Mouse (Mus musculus) heart, adult 18-20 months (tissue): ENCODE data around the gene Cacng7. TPM values are rescaled to one million over a fixed set of nuclear protein-coding genes. Genes with fewer than 3 reads are reported as not detected.

Experiments
- DNase-seq, 2 experiments: peaks; one replicate each; pipeline ENCODE4 v3.0.0; 2021 to 2022; ENCODE audit warnings: mixed read lengths in 1 of 2
- total RNA-seq, 2 experiments: library from RNA; stranded (reverse); gene quantifications; 2 replicates each; pipeline ENCODE4 v1.2.3; 2021

Gene Cacng7
- total RNA-seq, 2 experiments from 2014 or later, result 3.7 to 4.6 TPM

DNA sequence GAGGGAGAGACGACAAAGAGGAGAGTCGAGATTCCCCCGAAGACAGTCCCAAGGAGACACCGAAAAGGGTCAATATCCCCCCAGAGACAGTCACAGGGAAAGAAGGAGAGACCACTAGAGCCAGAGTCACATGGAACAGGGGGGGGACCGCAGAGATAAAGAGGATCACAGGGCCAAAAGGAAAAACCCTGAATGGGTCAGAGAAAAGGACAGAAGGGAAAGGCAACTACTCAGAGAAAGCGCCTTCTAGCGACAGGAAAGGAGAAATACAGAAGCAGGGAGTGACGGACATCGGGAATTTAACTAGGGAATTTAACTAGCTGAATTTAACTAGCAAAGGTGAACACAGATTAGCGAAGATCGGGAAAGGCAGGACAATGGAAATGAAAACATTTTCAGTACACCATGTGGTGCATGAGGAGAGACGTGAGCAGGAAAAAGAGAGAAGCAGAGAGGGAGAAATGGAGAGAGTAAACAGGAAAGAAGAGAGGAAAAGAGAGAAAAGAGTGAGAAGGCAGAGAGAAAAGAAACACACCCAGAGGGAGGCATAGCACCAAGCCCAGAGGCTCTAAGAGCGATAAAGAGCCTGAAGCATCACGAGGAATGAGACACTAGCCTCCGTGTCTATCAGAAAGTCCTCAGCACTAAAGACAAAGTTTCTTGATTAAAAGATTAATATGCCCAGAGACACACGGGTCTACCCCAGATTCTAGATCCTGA is 30.0 kb upstream of the Cacng7 start:
- peak; percentile 44 to 75 for DNase-seq

DNA sequence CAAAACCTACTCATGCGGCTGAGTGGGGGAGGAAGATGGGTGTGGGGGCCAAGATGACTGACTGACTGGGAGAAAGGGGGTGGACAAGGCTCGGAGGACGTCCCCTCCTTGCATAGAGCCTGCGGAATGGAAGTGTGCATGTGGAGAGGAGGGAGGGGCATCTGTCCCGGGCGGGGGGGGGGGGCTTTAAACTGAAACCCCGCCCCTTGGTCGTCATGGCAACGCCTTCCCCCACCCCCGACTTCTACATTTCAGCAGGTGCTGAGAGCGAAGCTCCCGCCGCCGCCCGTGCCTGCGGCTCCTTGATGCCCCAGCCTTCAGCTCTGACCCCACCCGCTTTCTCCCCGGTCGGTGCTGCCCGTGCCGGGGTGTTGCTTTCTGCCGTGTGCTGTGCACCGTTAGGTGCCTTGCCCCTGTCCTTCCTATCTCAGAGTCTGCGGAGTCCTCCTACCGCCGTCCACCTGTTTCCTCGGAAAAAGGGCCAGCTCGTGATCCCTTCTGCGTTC is 29.4 kb upstream of the Cacng7 start:
- peak; percentile 26 to 29 for DNase-seq

DNA sequence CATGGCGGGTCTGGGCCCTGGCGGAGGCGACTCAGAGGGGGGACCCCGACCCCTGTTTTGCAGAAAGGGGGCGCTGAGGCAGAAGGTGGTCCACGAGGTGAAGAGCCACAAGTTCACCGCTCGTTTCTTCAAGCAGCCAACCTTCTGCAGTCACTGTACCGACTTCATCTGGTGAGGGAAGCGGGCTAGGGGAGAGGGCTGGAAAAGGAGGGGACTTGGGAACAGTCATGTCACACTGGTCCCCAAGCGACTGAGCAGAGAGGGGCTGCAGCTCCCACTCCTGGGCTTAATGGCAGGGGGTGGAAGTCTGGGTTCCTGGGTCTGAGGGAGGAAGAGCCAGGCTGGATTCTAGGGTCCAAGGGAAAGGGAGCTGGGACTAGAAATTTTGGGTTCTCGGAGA is 29.0 kb upstream of the Cacng7 start:
- DNase-seq, result no peak

DNA sequence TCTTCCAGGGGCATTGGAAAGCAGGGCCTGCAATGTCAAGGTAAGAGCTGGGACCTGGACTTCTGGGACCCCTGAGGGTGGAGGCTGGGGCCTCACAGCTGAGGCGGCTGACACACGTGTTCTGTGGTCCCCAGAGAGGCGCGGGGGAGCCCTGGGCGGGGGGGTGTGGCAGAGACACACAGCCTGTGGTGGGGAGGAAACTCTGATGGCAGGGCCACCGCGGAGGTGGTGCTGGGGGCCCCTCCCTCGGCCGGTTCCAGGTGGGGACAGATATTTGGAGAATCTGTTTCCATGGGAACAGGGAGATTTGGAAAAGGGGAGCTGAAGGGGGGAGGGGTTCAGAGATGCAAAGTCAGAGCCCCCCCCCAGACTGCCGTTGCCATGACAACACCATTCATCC is 28.5 kb upstream of the Cacng7 start:
- peak in 1 of 2 experiments; percentile 10 for DNase-seq

DNA sequence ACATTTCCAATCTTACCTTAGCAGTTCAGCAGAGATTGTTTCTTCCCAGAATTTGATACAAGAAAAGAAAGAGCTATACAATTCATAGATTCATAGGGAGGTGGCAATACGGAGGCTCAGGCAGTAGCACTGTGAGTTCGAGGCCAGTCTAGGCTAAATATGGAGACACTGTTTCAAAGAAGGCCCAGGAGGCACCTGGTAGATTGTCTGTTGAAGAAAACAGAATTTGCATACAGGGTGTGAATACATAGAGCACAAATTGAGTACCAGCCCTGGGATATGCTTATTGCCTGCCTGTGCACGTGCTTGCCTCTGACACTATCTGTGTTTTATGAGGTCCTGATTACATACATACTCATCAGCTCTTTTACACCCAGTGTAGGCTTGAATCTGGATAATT is 26.4 kb upstream of the Cacng7 start:
- DNase-seq, result no peak

DNA sequence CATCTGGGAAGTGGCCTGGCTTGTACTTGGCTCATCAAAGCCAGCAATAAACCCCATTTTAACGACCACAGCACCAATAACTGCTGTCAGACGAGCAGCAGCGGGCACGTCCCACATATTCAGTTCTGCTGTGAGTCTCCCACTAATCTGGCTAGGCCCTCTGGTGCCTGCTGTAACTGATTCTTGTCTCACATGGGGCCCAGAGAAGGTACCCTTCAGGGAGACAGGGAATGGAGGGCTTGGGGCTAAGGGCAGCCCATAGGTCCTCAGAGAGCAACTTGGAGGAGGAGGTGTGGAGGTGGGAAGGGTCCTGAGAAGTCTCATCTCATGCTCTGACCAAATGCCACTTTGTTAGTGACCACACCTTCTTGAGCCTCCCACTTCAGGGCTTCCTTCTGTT is 24.1 kb upstream of the Cacng7 start:
- DNase-seq, result no peak

DNA sequence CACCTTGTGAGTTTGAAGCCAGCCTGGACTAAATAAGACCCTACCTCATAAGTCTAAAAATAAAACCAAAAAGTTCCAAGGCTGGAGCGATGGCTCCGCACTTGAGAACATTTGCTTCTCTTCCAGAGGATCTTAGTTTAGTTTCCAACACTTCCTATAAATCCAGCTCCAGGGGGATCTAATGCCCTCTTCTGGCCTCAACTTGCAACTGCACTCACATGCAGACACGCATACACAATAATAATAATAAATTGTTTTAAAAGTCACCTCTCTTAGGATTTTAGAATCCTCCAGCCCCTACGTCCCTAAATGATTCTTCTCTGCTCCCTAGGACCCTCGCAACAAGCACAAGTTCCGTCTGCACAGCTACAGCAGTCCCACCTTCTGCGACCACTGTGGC is 22.5 kb upstream of the Cacng7 start:
- no peak for DNase-seq

DNA sequence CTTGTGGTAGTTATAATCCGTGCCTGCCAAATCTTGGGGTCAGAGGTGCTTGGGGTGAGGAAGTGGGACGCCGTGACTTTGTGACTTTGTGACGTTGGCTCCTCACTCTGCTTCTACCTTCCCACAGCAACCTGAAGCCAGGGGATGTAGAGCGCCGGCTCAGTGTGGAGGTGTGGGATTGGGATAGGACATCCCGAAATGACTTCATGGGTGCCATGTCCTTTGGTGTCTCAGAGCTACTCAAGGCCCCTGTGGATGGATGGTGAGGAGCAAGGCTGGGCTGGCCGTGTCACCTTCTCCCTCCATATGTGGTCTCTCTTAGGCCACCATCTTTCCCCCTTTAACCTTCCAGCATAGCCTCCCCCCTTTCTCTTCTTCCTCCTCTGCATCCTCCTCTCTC is 19.2 kb upstream of the Cacng7 start:
- no peak for DNase-seq

DNA sequence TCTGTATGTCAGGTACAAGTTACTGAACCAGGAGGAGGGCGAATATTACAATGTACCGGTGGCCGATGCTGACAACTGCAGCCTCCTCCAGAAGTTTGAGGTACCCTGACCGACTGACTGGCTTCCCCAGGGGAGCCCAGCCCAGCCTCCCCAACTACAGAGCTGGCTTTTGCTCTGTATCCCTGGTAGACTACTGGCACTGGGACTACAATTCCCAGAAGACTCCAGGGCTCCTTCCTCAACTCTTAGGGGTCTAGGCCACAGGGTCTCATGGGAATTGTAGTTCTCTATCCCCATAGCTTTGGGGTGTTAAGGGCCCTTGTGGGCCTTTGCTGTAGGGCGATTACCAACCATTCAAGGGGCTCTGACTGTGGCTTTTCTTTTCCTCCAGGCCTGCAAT is 18.6 kb upstream of the Cacng7 start:
- DNase-seq, result no peak

DNA sequence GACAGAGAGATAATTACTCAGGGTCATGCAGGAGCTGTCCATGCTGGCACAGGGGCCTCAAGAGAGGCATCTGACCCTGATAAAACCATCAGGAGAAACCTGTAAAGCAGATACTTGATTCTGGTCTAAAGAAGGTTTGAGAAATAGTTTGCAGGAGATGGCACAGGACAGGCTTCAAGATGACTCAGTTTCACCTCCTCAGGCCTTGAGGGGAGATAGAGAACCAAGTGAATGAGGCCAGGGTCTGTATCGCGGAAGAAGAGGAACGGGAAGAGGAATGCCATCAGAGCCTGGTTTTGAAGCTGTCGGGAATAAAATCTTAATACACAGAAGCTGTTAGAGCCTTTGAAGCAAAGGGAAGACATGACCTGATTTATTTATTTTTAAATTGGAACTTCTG is 15.1 kb upstream of the Cacng7 start:
- no peak for DNase-seq

DNA sequence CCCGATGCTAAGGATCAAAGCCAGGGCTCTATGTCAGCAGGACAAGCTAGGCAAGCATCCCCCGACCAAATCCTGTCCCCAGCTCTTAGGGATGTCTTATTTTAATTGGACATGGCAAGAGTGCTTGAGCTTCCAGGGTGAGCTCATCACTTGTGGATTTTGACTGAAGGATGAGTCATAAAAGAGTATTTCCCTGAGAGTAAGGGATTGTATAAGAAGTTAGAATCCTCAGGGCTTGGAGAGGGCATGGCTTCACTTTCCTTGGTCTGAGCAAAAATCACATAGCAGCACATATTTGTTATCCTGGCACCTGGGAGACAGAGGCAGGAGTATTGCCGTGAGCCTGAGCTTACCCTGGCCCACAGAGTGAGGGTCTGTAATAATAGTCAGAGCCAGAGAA is 11.9 kb upstream of the Cacng7 start:
- DNase-seq, result no peak

DNA sequence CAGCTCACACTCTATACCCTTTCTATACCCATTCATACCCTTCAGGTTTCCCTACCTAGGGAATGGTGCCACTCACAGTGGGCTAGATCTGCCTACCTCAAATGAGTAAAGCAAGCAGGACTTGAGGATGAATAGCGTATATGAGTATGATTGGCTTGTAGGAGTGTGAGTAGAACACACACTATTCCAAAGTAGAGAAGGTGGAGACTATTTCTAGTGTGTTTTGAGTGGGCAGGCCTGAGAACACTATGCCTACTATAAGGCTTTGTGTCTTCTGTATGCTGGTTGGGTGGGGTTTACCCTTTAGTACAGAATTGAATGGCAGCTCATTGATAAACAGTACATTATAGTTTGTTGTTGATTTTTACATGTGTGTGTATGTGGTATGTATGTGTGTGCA is 8.9 kb upstream of the Cacng7 start:
- DNase-seq, result no peak

DNA sequence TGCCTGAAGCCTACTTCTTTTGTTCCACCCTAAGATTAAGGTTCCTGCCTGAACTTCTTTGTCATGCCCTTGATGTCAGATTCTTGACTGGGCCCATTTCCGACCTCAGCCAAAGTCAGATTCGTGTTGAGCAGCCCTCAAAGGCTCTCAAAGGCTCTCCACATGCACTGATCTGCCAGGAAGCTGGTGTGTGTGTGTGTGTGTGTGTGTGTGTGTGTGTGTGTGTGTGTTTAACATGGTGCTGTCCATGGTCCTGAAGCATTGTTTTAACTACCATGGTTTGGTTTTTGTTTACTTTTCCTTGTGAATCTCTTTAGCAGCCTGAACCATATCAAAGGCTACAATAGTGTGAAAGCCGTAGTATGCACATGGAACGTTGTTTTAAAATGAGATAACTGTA is 4.8 kb upstream of the Cacng7 start:
- no peak for DNase-seq

DNA sequence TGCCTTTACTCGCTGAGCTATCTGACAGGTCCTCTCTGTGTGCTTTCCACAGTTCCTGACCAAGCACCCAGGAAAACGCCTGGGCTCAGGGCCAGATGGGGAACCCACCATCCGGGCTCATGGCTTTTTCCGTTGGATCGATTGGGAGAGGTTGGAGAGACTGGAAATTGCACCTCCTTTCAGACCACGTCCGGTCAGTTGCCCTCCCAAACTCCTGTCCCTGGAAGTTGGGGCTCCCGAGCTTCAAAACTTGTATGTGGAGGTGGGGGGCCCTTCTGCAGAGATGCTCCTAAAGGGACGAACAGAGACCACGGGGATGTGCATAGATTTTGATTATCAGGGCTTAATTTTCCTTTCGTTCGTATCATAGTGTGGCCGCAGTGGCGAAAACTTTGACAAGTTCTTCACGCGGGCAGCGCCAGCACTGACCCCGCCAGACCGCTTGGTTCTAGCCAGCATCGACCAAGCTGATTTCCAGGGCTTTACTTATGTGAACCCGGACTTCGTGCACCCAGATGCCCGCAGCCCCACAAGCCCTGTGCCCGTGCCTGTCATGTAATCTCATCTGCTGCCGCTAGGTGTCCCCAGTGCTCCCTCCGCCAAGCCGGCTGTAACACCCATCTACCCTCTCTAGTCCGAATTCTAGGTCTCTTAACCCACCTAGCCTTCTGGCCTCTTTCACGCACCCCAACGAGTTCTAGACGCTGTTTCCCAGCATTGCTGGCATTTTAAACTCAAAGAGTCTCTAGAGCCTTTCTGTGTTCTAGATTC is 2.8 kb upstream of the Cacng7 start:
- DNase-seq, result peak; percentile 71 to 83

DNA sequence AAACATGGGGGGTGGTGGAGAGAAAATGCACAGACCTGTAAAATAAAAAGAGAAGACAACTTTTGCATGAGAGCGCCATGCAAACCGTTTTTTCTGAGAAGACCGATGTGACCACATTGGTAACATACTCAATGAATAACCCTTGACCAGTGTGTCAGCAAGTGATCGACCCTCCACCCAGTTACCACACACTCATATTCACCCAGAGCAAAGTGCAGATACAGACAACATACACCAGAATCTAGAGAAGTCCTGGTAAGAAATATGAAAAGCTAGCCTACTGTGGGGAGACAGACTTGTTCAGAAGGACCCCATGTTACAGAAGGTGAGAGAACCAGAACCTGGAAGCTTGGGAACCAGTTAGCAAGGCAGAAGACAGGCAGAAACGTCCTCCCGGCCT is 1.6 kb upstream of the Cacng7 start:
- DNase-seq, result peak in 1 of 2 experiments; percentile 4

DNA sequence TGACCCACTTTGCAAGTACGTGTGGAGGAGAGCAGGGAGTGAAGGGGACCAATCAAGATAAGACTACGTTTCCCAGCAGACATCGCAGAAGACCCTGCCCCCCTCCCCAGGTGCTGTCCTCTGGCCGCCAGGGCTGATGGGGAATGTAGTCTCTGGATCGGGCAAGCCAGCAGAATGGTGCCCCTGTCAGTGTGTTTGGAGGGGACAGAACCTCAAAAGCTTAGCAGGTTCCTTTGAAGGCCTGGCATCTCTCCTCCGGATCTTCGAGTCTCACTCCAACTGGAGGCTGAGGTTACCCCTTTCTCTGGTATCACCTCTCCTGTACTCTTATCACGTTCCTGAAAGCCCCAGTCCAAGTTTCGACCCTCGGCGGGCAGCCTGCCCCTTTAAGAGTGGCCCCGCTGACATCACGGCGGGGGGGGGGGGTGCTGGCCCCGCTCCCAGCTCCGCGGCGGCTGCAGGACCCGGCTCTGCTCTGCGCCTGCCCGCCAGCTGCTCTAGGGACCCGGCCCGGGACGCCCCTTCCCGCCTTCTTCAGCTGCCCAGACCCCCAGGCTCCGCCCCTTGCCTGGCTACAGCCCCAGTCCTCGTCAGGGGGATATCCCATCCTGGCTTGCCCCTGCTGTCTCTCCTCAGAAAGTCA is 1.1 kb upstream of the Cacng7 start:
- peak; percentile 68 to 73 for DNase-seq

DNA sequence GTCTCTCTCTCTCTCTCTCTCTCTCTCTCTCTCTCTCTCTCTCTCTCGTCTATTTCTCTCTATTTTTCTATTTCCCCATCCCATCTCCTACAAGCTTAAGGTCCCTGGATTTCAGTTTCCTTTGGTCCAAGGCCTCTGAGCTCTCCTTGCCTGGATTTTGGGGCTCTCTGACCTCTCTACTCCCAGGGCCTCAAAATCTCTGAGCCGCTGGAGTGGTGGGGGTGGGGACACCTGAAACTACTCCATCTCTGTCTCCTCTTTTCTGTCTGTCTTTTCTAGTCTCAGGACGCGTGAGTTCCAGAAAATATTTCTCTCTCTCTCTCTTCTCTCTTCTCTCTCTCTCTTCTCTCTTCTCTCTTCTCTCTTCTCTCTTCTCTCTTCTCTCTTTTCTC is 535 bp upstream of the Cacng7 start:
- no peak for DNase-seq

DNA sequence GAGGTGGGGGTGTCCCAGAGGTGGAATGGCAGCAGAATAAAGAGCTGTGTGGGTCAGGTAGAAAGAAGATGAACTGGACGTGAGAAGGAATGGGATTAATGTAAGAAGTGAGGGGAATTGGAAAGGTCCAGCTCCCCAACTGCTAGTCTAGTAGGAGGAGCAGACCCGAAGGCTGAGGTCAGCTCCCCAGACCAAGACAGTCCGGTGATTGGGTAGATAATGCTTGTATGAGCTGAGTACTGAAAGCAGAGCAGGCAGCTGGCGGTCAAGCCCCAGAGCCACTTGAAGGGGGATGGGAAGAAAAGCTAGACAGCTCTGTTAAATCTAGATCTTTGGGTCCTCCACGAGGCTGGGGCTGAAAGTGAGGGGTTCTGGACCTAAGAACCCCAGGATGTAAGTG is 787 bp downstream of the Cacng7 start:
- peak in 1 of 2 experiments; percentile 3 for DNase-seq

DNA sequence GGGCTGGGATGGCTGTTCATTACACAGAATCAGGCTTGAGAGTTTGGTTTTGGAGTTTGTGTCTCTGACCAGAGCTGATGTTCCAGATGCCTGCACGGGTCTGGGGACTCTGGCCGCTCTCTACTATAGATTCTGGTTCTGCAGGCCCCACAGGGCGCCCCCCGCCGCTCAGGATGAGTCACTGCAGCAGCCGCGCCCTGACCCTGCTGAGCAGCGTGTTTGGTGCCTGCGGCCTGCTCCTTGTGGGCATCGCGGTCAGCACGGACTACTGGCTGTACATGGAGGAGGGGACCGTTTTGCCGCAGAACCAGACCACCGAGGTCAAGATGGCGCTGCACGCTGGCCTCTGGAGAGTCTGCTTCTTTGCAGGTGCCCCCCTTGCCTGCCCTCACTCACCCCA is 3.7 kb downstream of the Cacng7 start:
- no peak for DNase-seq

DNA sequence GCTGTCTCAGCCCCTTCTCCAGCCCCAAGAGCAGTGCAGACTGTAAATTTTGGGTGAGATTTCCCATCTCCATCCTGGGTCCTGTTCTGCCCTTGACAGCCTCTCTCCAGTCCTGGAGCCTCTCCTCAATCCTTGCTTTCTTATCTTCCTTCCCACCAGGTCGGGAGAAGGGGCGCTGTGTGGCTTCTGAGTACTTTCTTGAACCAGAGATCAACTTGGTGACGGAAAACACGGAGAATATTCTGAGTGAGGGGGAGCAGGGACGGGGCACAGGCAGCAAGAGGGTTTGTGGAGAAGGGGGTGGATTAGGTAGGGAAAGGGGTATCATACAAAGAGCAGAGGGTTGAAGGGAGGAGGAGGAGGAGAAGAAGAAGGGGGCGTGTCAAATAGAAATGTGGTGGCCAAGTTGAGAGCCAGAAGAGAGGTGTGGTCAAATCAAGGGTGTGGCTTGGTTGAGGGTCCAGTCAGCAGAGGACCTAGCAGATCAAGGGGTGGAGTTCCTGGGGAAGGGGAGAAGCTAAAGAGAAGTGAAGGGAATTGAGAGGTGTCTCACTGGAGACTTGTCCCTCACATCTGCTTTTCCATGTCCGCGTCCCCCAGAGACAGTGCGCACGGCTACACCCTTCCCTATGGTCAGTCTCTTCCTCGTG is 5.7 kb downstream of the Cacng7 start:
- DNase-seq, result no peak

DNA sequence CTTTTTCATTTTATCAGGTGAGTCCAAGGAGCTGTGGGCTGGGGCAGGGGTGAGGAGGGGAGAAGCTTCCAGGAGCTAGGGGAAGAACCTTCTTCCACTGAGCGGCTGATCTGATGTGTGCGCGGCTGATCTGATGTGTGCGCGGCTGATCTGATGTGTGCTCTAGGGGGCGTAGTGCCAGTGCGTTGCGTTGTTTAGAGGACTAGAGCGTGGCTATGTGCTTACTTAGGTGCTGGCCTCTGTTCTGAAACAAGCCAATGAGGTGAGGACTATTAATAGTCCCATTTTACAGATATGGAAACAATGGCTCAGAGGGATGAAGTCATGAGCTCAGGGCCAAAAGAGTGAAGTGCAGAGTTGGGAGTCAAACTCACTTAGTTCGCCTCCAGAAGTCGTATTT is 6.3 kb downstream of the Cacng7 start:
- DNase-seq, result no peak

DNA sequence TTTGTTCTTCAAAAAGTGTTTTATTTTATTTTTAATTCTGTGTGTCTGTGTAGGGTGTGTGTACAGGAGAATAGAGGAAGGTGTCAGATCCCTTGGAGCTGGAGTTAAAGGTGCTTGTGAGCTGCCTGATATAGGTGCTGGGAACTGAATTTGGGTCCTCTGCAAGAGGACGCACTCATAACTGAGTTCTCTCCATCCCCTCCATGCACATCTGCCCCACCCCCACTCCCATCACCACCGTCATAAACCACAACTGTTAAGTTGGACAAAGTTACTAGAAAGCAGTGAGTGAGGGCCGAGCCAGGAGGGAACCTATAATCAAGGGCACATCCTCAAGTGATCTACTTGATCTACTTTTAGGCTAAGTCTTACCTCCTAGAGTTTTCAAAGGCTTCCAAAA is 11.1 kb downstream of the Cacng7 start:
- no peak for DNase-seq

DNA sequence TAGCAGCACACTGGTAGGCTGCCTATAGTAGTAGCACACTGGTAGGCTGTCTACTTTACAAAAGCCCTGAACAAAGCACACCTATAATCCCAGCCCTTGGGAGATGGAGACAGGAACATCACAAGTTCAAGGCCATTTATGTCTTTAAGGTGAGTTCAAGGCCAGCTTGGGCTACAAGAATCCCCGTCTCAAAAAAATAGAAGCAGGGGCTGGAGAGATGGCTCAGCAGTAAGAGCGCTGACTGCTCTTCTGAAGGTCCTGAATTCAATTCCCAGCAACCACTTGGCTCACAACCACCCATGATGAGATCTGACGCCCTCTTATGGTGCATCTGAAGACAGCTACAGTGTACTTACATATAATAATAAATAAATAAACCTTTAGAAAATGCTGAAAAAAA is 12.5 kb downstream of the Cacng7 start:
- DNase-seq, result no peak
